In genomic region chr3:84461687-84462086, GRCm38 (mm10) we compare ENCODE assay signal across 9 mouse cellular contexts. TPM values are rescaled to one million over a fixed set of nuclear protein-coding genes. Genes with fewer than 3 reads are reported as not detected.
DNase-seq lines count a peak whose midpoint lies in the region; ATAC-seq and TF ChIP-seq lines count a peak whose summit lies in the region.
"Had no signal": no experiment of that assay in that cellular context is flagged by ENCODE, and none has a peak within 500 bp of the region (broad histone marks: within the 10 kb centered on the region; RNA-seq: fewer than 3 reads in every experiment).

No protein-coding gene starts in this region.

- no peaks in the 10 kb centered on the region for H3K9me3 ChIP-seq in lung, embryonic 14.5 days (ENCODE audit: low read depth, low read length)
- H3K9me3 ChIP-seq in liver, embryonic 16.5 days (replicated peaks; ENCODE audit: control insufficient read depth, low read length) = no peaks in the 10 kb centered on the region
- H3K9me3 ChIP-seq: limb, embryonic 15.5 days had no signal

- H3K27ac ChIP-seq in lung, embryonic 14.5 days (ENCODE audit: low read depth) = peak overlapping the region; percentile 47; the same call in 1 of the 2 replicates
- peak overlapping the region; percentile 89 for H3K27ac ChIP-seq in liver, embryonic 16.5 days (ENCODE audit: low read length)
- H3K27ac ChIP-seq: limb, embryonic 15.5 days had no signal

- peak; percentile 25 for DNase-seq in embryo, embryonic 9.5 days (ENCODE audit: extremely low spot score)
- DNase-seq in embryo, embryonic 10 days (ENCODE audit: low spot score) = no peak
- no peak for DNase-seq in lung, embryonic 14.5 days
- DNase-seq in lung, postnatal 4 days = no peak
- peak; percentile 3 for DNase-seq in heart, postnatal 4 days
- DNase-seq in thymus, postnatal 36 days = no peak

- H3K4me1 ChIP-seq in lung, embryonic 14.5 days (ENCODE audit: insufficient read depth) = peaks cover 13% of the 10 kb centered on the region
- H3K4me1 ChIP-seq in liver, embryonic 16.5 days (ENCODE audit: control insufficient read depth, low read depth, low read length) = peaks cover 60% of the 10 kb centered on the region

- ATAC-seq in lung, embryonic 14.5 days (ENCODE audit: insufficient read depth) = peak; percentile 43; the same call in 1 of the 2 replicates
- peak; percentile 64 for ATAC-seq in liver, embryonic 16.5 days (ENCODE audit: low read depth)
- ATAC-seq in activated CD4-positive, CD25-positive, alpha-beta regulatory T cell, adult 4 months = no peak

- WGBS in lung, embryonic 14.5 days = 17% methylated on average over 4 of the region's 4 CpGs
- 25% methylated on average over 4 of the region's 4 CpGs for WGBS in liver, embryonic 16.5 days (ENCODE audit: insufficient replicate concordance)

- H3K36me3 ChIP-seq in lung, embryonic 14.5 days (ENCODE audit: insufficient read depth) = 0 out of 2 replicates have a peak, but pooled peaks cover 3% of the 10 kb centered on the region
- H3K36me3 ChIP-seq in liver, embryonic 16.5 days (ENCODE audit: control insufficient read depth, insufficient read depth) = peaks cover 44% of the 10 kb centered on the region
- H3K36me3 ChIP-seq: limb, embryonic 15.5 days had no signal

- no peak overlapping the region; the same call in 1 of the 2 replicates for H3K4me2 ChIP-seq in lung, embryonic 14.5 days
- H3K4me2 ChIP-seq in liver, embryonic 16.5 days (ENCODE audit: low read depth, low read length) = peak overlapping the region; percentile 52
- H3K4me2 ChIP-seq: limb, embryonic 15.5 days had no signal

- no peak overlapping the region for H3K9ac ChIP-seq in lung, embryonic 14.5 days
- peak overlapping the region; percentile 69 for H3K9ac ChIP-seq in liver, embryonic 16.5 days (ENCODE audit: low read depth, low read length)
- H3K9ac ChIP-seq: limb, embryonic 15.5 days had no signal

- H3K4me3 ChIP-seq in lung, embryonic 14.5 days (ENCODE audit: low read depth, low read length) = no peak overlapping the region
- H3K4me3 ChIP-seq in liver, embryonic 16.5 days (ENCODE audit: low read depth, low read length) = no peak overlapping the region
- H3K4me3 ChIP-seq: limb, embryonic 15.5 days had no signal

- no peaks in the 10 kb centered on the region for H3K27me3 ChIP-seq in lung, embryonic 14.5 days (ENCODE audit: insufficient read depth, low read length)
- H3K27me3 ChIP-seq in liver, embryonic 16.5 days (ENCODE audit: control insufficient read depth, insufficient read depth, low read depth, low read length) = no peaks in the 10 kb centered on the region; the same call in 1 of the 2 replicates
- H3K27me3 ChIP-seq: limb, embryonic 15.5 days had no signal

- TF ChIP-seq CTCF in lung, embryonic 14.5 days (IDR thresholded peaks at IDR 0.05; ENCODE audit: low read depth) = no peak

RNA-seq across cellular contexts. Expression of gene Fhdc1, which starts 18.5 kb away (rescaled TPM):
- polyA plus RNA-seq in lung, embryonic 14.5 days (2014; fragmentation: Nextera tagmentation; extraction: Ambion mirVana) = 15.6 and 16.6 TPM in 2 replicates
- 1 to 10 TPM; 1.0 to 1.3 TPM for total RNA-seq in heart, postnatal 4 days (2021)
- polyA plus RNA-seq in liver, embryonic 16.5 days (2015; fragmentation: Nextera tagmentation; extraction: Ambion mirVana) = 50.0 and 59.2 TPM in 2 replicates
- polyA plus RNA-seq in activated CD4-positive, CD25-positive, alpha-beta regulatory T cell, adult 4 months (2017; shearing (Covaris generic)) = 1 to 10 TPM in 1 of 2 experiments, under 1 TPM in 1; 0.75 to 2.4 TPM

Comparison
In these comparisons a context has a peak if more than half of its experiments do, and no peak if none do; other contexts are left out.
1. DNase-seq: peak in embryo, embryonic 9.5 days (single experiment) and heart, postnatal 4 days (single experiment); none in embryo, embryonic 10 days (single experiment), lung, embryonic 14.5 days (single experiment), lung, postnatal 4 days (0 of 2) and thymus, postnatal 36 days (0 of 2).